Mouse (Mus musculus) heart, embryonic 11.5 days (tissue): ENCODE measurements around the gene Oprm1. TPM values are rescaled to one million over a fixed set of nuclear protein-coding genes. Genes with fewer than 3 reads are reported as not detected.

Experiments
- ATAC-seq: fragments of 200-750 bp; cut with Nextera tagmentation; replicated peaks from 2 replicates; pipeline ENCODE4 v1.8.0; 2017; ENCODE audit warnings: moderate library complexity; ENCODE audit not compliant: insufficient number of reproducible peaks, low FRiP score, low TSS enrichment
- H3K27ac ChIP-seq: fragments of 300-500 bp; sonication (generic); 2 replicates; pipeline ENCODE4 v1.5.1; 2014; ENCODE audit warnings: mild to moderate bottlenecking, low read depth, low read length
- H3K27me3 ChIP-seq: fragments of 300-500 bp; sonication (generic); 2 replicates; pipeline ENCODE4 v1.6.1; 2014; ENCODE audit warnings: mild to moderate bottlenecking, low read length, mixed read lengths; ENCODE audit not compliant: control insufficient read depth, insufficient read depth
- H3K36me3 ChIP-seq: fragments of 300-500 bp; sonication (generic); 2 replicates; pipeline ENCODE4 v1.6.1; 2014; ENCODE audit warnings: mild to moderate bottlenecking, low read length, moderate library complexity, mixed read lengths; ENCODE audit not compliant: control insufficient read depth, insufficient read depth
- H3K4me1 ChIP-seq: fragments of 300-500 bp; sonication (generic); 2 replicates; pipeline ENCODE4 v1.6.1; 2014; ENCODE audit warnings: low read length; ENCODE audit not compliant: control insufficient read depth, insufficient read depth
- H3K4me2 ChIP-seq: fragments of 300-500 bp; sonication (generic); 2 replicates; pipeline ENCODE4 v1.6.1; 2014; ENCODE audit warnings: mild to moderate bottlenecking, moderate library complexity
- H3K4me3 ChIP-seq: fragments of 300-500 bp; sonication (generic); 2 replicates; pipeline ENCODE4 v1.5.1; 2014; ENCODE audit warnings: low read depth, low read length
- H3K9ac ChIP-seq: fragments of 300-500 bp; sonication (generic); 2 replicates; pipeline ENCODE4 v1.6.1; 2014; ENCODE audit warnings: mild to moderate bottlenecking, low read depth, low read length, moderate library complexity
- H3K9me3 ChIP-seq: fragments of 300-500 bp; sonication (generic); replicated peaks from 2 replicates; pipeline ENCODE4 v1.6.1; 2016; ENCODE audit warnings: low read length; ENCODE audit not compliant: control insufficient read depth
- WGBS: fragments of 180-500 bp; shearing (Covaris S2); extraction: QIAGEN DNeasy Blood & Tissue Kit; methylation state at CpG from one replicate; pipeline ENCODE4 v1.1.7; 2014; ENCODE audit not compliant: insufficient replicate concordance; 5-methylcytosine and 5-hydroxymethylcytosine counted together
- polyA plus RNA-seq: library from polyadenylated mRNA; unstranded; fragments of >200 nt; fragmentation: Nextera tagmentation; extraction: Ambion mirVana; gene quantifications from 2 replicates; pipeline ENCODE4 v1.2.1, GENCODE M21; 2014

The Oprm1 gene
- polyA plus RNA-seq, 1 experiment from 2014 or later = not detected

DNA sequence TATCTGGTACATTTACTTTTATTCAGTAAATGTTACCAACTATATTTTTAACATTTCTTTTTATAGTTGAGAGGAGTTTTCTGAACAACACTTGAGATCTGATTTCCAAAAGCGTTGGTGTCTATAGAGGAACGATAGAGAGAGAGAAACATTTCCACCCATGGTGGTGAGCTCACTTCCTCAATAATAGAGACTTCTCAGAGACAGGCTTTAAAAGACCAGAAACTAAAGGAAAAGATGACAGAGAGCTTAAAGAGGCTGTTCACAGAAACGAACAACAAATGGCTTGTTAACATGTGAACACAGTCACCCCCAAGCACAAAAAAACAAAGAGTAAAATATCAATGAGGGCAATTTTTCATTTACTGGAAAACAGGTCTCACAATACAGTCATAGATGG lies 291.6 kb downstream of the Oprm1 start:
- H3K4me1 ChIP-seq = no peaks in the 10 kb centered on the region
- ATAC-seq = no peak
- no peaks in the 10 kb centered on the region for H3K36me3 ChIP-seq
- no peak overlapping the region for H3K4me2 ChIP-seq
- no peak overlapping the region for H3K9ac ChIP-seq
- H3K27ac ChIP-seq = no peak overlapping the region
- no peaks in the 10 kb centered on the region for H3K27me3 ChIP-seq
- no peaks in the 10 kb centered on the region for H3K9me3 ChIP-seq
- WGBS = 64% methylated on average over 3 of the region's 3 CpGs
- no peak overlapping the region for H3K4me3 ChIP-seq

DNA sequence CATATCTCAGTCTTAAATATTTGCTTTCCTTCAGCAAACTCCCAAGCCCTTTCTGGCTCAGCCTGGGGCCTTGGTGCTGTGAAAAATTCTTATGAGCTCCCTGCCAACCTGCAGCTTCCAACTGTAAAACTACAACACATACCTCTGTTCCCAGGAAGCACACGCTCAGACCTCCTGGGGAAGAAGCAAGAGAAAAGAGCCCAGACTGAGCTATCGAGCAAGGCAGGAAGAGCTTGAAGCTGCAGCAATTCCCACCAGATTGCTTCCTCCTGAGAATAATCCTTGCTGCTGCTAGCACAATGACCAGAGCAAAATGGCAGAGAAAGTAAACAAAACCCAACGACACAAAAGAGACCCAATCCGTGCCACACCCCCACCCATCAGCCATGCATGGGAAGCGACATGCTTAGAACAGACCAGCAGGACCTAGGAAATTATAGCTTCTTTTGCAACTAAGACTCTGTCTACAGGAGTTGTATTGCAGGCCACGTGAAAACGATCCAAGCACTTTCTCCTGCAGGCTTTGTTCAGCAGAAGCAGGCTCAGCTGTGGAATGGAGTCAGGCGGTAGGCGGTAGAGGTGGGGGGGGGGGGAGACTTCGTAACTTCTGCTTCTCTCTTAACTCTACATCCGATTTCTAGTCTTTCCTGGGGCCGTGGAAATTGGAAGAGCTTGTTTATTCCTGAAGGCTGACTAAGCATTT lies 294.2 kb downstream of the Oprm1 start, which contains the start of gene Ipcef1:
Ipcef1 (minus strand) TSS at position 164 of the 703 bp plus-strand sequence.
- no peak within 1 kb of the TSS for H3K4me2 ChIP-seq
- H3K27ac ChIP-seq = no peak within 1 kb of the TSS

DNA sequence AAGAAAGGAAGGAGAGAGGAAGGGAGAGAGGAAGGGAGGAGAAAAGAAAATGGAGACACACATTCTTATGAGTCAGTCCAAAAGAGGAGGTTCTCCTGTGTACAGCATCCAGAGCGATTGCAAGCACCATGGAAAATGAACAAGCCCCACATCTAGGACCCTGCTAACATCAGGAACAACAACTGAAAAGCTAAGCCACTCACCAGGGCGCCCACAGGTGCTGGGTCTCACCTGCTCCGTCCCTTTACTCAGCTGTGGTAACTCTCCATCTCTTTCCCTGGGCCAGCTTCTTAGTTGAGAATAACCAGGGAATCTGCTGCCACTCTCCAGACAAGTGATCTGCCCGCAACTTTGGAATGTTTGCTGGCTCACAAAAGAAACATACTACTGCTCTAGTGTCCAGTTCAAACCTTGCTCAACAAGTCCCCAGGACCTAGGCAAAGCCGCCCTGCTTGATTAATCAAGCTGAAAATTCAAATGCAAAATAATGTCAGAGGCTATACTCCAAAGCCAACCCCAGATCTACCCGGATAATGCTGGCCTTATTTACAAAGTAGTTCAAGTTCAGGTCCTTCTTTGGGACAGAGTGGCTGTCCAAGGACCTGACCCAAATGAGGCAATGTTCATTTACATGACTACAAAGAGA lies 296.4 kb downstream of the Oprm1 start:
- no peak overlapping the region for H3K9ac ChIP-seq
- no peaks in the 10 kb centered on the region for H3K27me3 ChIP-seq
- no peaks in the 10 kb centered on the region for H3K36me3 ChIP-seq
- H3K9me3 ChIP-seq = no peaks in the 10 kb centered on the region
- WGBS = 74% methylated on average over 6 of the region's 6 CpGs
- no peaks in the 10 kb centered on the region for H3K4me1 ChIP-seq
- no peak overlapping the region for H3K4me3 ChIP-seq
- H3K4me2 ChIP-seq = no peak overlapping the region
- no peak overlapping the region for H3K27ac ChIP-seq
- ATAC-seq = no peak

More for the DNA sequence above, 294.2 kb downstream of the Oprm1 start, which contains the start of gene Ipcef1:
- no peak within 1 kb of the TSS for H3K4me3 ChIP-seq
- no peaks in the 10 kb centered on the region for H3K4me1 ChIP-seq
- no peaks in the 10 kb centered on the region for H3K27me3 ChIP-seq
- ATAC-seq = no peak
- no peaks in the 10 kb centered on the region for H3K36me3 ChIP-seq
- H3K9me3 ChIP-seq = no peaks in the 10 kb centered on the region
- WGBS = 38% methylated on average over 12 of the region's 12 CpGs
- no peak within 1 kb of the TSS for H3K9ac ChIP-seq

DNA sequence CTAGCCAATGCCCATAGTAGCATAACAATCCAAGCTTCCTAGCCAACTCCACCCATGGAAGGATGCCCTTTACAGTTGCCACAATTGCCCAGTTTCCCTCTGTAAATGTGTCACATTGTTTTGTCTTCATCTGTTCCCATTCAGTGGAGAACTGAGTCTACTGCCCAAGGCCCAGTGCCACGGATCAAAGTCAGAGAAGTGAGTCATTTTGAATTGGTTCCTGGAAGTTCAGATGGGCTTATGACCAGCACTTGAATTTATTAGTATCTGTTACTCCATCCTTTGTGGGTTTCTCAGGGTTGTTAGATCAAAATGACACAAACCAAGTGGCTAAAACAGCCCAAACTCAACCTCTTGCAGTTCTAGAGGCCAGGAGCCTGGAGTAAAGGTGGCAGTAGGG lies 299.2 kb downstream of the Oprm1 start:
- no peak overlapping the region for H3K27ac ChIP-seq
- no peak overlapping the region for H3K9ac ChIP-seq
- 90% methylated on average over 1 of the region's 1 CpGs for WGBS
- no peaks in the 10 kb centered on the region for H3K27me3 ChIP-seq
- no peaks in the 10 kb centered on the region for H3K4me1 ChIP-seq
- H3K4me3 ChIP-seq = no peak overlapping the region
- no peak for ATAC-seq
- no peaks in the 10 kb centered on the region for H3K36me3 ChIP-seq
- H3K9me3 ChIP-seq = no peaks in the 10 kb centered on the region
- H3K4me2 ChIP-seq = no peak overlapping the region

DNA sequence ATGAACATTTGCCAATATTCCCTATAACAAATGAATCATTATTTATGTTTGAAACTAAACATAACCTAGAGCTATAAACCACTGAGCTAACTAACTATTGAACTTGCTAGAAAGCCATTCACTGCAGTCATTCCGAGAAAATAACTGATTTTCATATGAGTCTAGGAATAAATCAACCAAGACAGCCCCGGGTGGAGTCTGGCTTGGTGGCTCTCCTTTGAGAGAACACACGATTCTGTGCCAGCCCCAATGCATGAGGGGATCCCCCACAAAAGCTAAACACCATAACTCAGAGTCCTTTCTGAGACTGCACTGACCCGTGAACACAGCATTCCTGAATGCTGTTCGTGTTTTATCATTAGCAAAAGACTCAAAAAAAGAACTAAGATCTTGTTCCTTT lies 302.0 kb downstream of the Oprm1 start:
- 71% methylated on average over 5 of the region's 5 CpGs for WGBS
- Histone ChIP-seq H3K27ac (no peak overlapping the region), H3K27me3 (no peaks in the 10 kb centered on the region), H3K4me2 (no peak overlapping the region), H3K4me1 (no peaks in the 10 kb centered on the region), H3K4me3 (no peak overlapping the region), H3K36me3 (no peaks in the 10 kb centered on the region), H3K9me3 (no peaks in the 10 kb centered on the region), H3K9ac (no peak overlapping the region)
- no peak for ATAC-seq

DNA sequence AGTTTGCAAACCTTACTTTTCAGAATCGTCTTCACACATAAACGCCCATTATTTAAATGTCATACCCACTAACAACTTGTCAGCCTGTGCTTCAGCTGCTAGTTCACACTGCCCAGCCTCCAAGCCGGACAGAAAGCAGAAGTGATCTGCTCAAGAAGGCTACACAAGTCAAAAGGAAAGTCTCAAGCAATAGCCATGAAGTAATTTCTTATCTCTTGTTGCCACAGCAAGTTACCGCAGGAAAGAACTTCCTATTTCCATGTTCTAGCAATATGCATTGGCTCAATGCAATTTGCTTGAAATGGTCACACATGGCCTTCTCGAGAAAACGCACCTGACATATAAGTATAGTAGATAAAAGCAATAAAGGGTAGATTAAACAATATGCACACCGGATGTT lies 304.7 kb downstream of the Oprm1 start:
- Histone ChIP-seq H3K9me3 (no peaks in the 10 kb centered on the region), H3K4me1 (no peaks in the 10 kb centered on the region), H3K4me2 (no peak overlapping the region), H3K27me3 (no peaks in the 10 kb centered on the region), H3K9ac (no peak overlapping the region), H3K27ac (no peak overlapping the region), H3K4me3 (no peak overlapping the region), H3K36me3 (no peaks in the 10 kb centered on the region)
- ATAC-seq = no peak
- WGBS = 72% methylated on average over 7 of the region's 7 CpGs

DNA sequence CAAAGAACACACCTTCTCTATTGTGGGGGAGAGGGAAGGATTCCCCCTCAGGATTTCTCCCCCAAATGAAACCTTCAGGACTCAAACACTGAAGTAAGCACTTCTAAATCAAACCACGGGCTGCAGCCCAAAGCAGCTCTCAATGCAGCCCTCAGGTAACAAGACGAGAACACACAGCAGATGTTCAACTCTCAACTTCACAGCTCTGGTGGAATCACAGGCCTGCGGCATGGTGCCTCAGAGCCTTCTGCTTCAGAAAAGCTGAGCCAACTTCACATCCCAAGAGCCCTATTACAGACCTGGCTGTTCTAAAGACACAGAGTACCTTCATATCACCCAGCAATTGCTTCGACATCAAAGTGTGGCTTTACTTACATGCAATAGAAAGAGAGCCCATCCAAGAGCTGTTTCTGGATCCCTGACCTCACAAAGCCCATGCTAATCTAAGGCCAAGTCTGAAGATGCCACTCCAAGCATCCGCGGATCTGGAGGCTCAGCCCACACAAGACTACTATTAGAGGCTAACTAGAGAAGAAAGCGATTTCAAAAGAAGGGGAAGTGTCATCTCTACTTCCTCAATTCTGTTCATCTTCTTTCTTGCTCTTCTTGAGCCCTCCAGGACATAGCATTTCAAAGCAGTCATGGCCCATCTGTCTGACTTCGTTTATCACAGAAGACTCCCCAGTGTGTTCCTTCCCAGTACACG lies 305.6 kb downstream of the Oprm1 start:
- Histone ChIP-seq H3K9ac (no peak overlapping the region), H3K4me3 (no peak overlapping the region), H3K4me2 (no peak overlapping the region), H3K4me1 (no peaks in the 10 kb centered on the region), H3K9me3 (no peaks in the 10 kb centered on the region), H3K27ac (no peak overlapping the region), H3K36me3 (no peaks in the 10 kb centered on the region), H3K27me3 (no peaks in the 10 kb centered on the region)
- 76% methylated on average over 9 of the region's 9 CpGs for WGBS
- no peak for ATAC-seq

DNA sequence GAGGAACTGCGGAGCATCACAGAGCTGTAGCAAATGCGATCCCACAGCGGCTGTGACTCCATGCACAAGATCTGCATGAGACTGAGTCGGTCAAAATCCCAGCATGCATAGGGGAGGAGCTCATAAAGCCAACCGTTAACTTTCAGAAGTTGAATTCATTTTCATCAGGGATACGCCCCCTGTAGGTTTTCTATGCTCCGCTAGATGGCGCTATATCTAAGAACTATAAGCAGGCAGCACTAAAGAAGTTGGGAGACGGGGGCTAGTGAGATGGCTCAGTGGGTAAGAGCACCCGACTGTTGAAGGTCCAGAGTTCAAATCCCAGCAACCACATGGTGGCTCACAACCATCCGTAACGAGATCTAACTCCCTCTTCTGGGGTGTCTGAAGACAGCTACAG lies 310.3 kb downstream of the Oprm1 start:
- no peak overlapping the region for H3K4me2 ChIP-seq
- no peak overlapping the region for H3K9ac ChIP-seq
- H3K36me3 ChIP-seq = no peaks in the 10 kb centered on the region
- WGBS = 54% methylated on average over 12 of the region's 12 CpGs
- H3K4me3 ChIP-seq = no peak overlapping the region
- ATAC-seq = no peak
- H3K4me1 ChIP-seq = no peaks in the 10 kb centered on the region
- no peak overlapping the region for H3K27ac ChIP-seq
- no peaks in the 10 kb centered on the region for H3K9me3 ChIP-seq
- H3K27me3 ChIP-seq = no peaks in the 10 kb centered on the region
